Mouse (Mus musculus): ENCODE measurements at regions not wholly inside any gene's neighbourhood (a gene's known extent, or its start where the extent isn't known, plus 50 kb on each side); places are given as distances from the start of the nearest gene placed in this dataset.

- TF ChIP-seq CTCF (IDR thresholded peaks at IDR 0.05; ENCODE audit: low read depth): no peak
- no peak for TF ChIP-seq EP300 (IDR thresholded peaks at IDR 0.05; ENCODE audit: low read depth)
Observed at GRCm38 (mm10) chr5:17080405-17080804, 288.8 kb downstream of the Gm28710 start.
